Mouse (Mus musculus) E14TG2a.4 (cell line): Measurements from ENCODE around the gene Borcs8.

ENCODE experiments used
- H3K27me3 ChIP-seq: 2 replicates; pipeline ENCODE4 v1.6.1; 2014; ENCODE audit warnings: low read length, control low read depth; ENCODE audit not compliant: insufficient read depth
- H3K36me3 ChIP-seq: 2 replicates; pipeline ENCODE4 v1.6.1; 2014; ENCODE audit warnings: low read length, control low read depth; ENCODE audit not compliant: insufficient read depth
- H3K4me1 ChIP-seq: replicated peaks from 2 replicates; pipeline ENCODE4 v1.6.1; 2014; ENCODE audit warnings: low read depth, low read length, control low read depth
- H3K4me3 ChIP-seq: replicated peaks from 2 replicates; pipeline ENCODE4 v1.5.1; 2014; ENCODE audit warnings: mild to moderate bottlenecking, low read length
- H3K9me3 ChIP-seq: 2 replicates; pipeline ENCODE4 v1.6.1; 2014; ENCODE audit warnings: low read length, control low read depth
- CTCF ChIP-seq: conservative IDR thresholded peaks from 2 replicates; pipeline ENCODE4 v1.5.1; 2014; ENCODE audit warnings: low read length
- NANOG ChIP-seq: IDR thresholded peaks from 2 replicates; pipeline ENCODE4 v1.6.1; 2014; ENCODE audit warnings: borderline replicate concordance, low read length, mixed read lengths
- POU5F1 ChIP-seq: IDR thresholded peaks from 2 replicates; pipeline ENCODE4 v1.6.1; 2014; ENCODE audit warnings: low read length, borderline replicate concordance

The Borcs8 gene

GRCm38 (mm10) chr8:70163316-70163715, 24.0 kb downstream of the Borcs8 start:
- H3K4me3 ChIP-seq: no peak overlapping the region
- peaks cover 52% of the 10 kb centered on the region for H3K4me1 ChIP-seq
- TF ChIP-seq CTCF: no peak
- no peak for TF ChIP-seq POU5F1
- no peak for TF ChIP-seq NANOG
- H3K27me3 ChIP-seq: peaks cover 37% of the 10 kb centered on the region
- no peaks in the 10 kb centered on the region for H3K36me3 ChIP-seq
- no peaks in the 10 kb centered on the region for H3K9me3 ChIP-seq

- no peaks in the 10 kb centered on the region for H3K36me3 ChIP-seq
Measured at GRCm38 (mm10) chr8:70166504-70167110, 27.3 kb downstream of the Borcs8 start.

GRCm38 (mm10) chr8:70170116-70170515, 30.8 kb downstream of the Borcs8 start:
- Histone ChIP-seq H3K4me1 (peaks cover 53% of the 10 kb centered on the region), H3K4me3 (no peak overlapping the region), H3K36me3 (peaks cover 9% of the 10 kb centered on the region), H3K27me3 (peaks cover 14% of the 10 kb centered on the region), H3K9me3 (no peaks in the 10 kb centered on the region)
- TF ChIP-seq POU5F1 (no peak), CTCF (no peak), NANOG (no peak)

More at GRCm38 (mm10) chr8:70166504-70167110, 27.3 kb downstream of the Borcs8 start:
- TF ChIP-seq POU5F1 (no peak), CTCF (peak; percentile 75), NANOG (no peak)
- Histone ChIP-seq H3K27me3 (peaks cover 37% of the 10 kb centered on the region), H3K4me3 (peak overlapping the region; percentile 56; the same call in 1 of the 2 replicates), H3K9me3 (no peaks in the 10 kb centered on the region), H3K4me1 (peaks cover 35% of the 10 kb centered on the region)

- H3K9me3 ChIP-seq: no peaks in the 10 kb centered on the region
- TF ChIP-seq NANOG (no peak), POU5F1 (no peak), CTCF (no peak)
- peaks cover 8% of the 10 kb centered on the region for H3K27me3 ChIP-seq
- H3K4me3 ChIP-seq: no peak overlapping the region
- peaks cover 46% of the 10 kb centered on the region for H3K4me1 ChIP-seq
- peaks cover 13% of the 10 kb centered on the region for H3K36me3 ChIP-seq
Measured at GRCm38 (mm10) chr8:70170748-70171147, 31.4 kb downstream of the Borcs8 start.

GRCm38 (mm10) chr8:70171240-70171639, 31.9 kb downstream of the Borcs8 start:
- Histone ChIP-seq H3K9me3 (no peaks in the 10 kb centered on the region), H3K4me3 (no peak overlapping the region), H3K4me1 (peaks cover 42% of the 10 kb centered on the region), H3K36me3 (peaks cover 15% of the 10 kb centered on the region), H3K27me3 (peaks cover 3% of the 10 kb centered on the region; the same call in 1 of the 2 replicates)
- TF ChIP-seq POU5F1: no peak
- no peak for TF ChIP-seq CTCF
- no peak for TF ChIP-seq NANOG

GRCm38 (mm10) chr8:70172043-70172681, 32.9 kb downstream of the Borcs8 start, which contains the start of gene Tmem161a:
TSS of gene Tmem161a (plus strand) at chr8:70172356.
- Histone ChIP-seq H3K36me3 (peaks cover 24% of the 10 kb centered on the region), H3K4me1 (peaks cover 35% of the 10 kb centered on the region), H3K9me3 (no peaks in the 10 kb centered on the region), H3K4me3 (peak within 1 kb of the TSS; percentile 89), H3K27me3 (0 out of 2 replicates have a peak, but pooled peaks cover 3% of the 10 kb centered on the region)
- TF ChIP-seq POU5F1 (no peak), NANOG (no peak), CTCF (no peak)

- Histone ChIP-seq H3K9me3 (no peaks in the 10 kb centered on the region), H3K4me3 (no peak overlapping the region), H3K4me1 (peaks cover 35% of the 10 kb centered on the region), H3K27me3 (no peaks in the 10 kb centered on the region), H3K36me3 (peaks cover 34% of the 10 kb centered on the region)
- TF ChIP-seq CTCF: no peak
- no peak for TF ChIP-seq POU5F1
- no peak for TF ChIP-seq NANOG
Measured at GRCm38 (mm10) chr8:70173320-70173719, 34.0 kb downstream of the Borcs8 start.

GRCm38 (mm10) chr8:70174079-70174478, 34.8 kb downstream of the Borcs8 start:
- Histone ChIP-seq H3K36me3 (peaks cover 39% of the 10 kb centered on the region), H3K4me1 (peaks cover 40% of the 10 kb centered on the region), H3K27me3 (no peaks in the 10 kb centered on the region), H3K4me3 (no peak overlapping the region), H3K9me3 (no peaks in the 10 kb centered on the region)
- TF ChIP-seq NANOG: no peak
- TF ChIP-seq POU5F1: no peak
- TF ChIP-seq CTCF: no peak

- TF ChIP-seq POU5F1 (no peak), CTCF (peak; percentile 14; the same call in 1 of the 2 replicates), NANOG (no peak)
- Histone ChIP-seq H3K9me3 (no peaks in the 10 kb centered on the region), H3K4me3 (no peak overlapping the region), H3K4me1 (peaks cover 51% of the 10 kb centered on the region), H3K36me3 (peaks cover 66% of the 10 kb centered on the region), H3K27me3 (no peaks in the 10 kb centered on the region)
Measured at GRCm38 (mm10) chr8:70178231-70178630, 38.9 kb downstream of the Borcs8 start.
